35 mouse cellular contexts compared by ENCODE assay signal in the genomic region with DNA sequence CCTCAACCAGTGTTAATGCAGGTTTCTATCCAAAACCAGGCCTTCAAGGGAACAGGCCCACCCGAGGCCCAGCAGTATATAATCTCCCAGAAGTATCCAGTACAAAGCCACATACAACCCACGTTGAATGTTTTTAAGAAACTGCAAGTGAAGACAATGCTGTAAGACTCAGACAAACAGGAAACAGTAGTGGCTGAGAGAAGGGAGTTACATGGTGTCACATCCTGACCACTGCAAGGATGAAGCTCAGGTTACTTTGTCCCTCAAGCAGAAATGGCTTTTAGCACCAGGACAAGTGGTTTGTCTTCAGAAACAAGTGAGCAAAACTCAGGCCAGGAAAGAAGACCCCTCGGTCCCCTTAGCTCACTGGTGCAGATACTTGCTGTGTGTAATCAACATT. TPM values are rescaled to one million over a fixed set of nuclear protein-coding genes. Genes with fewer than 3 reads are reported as not detected.
DNase-seq lines count a peak whose midpoint lies in the region; ATAC-seq and TF ChIP-seq lines count a peak whose summit lies in the region.
"Had no signal": no experiment of that assay in that cellular context is flagged by ENCODE, and none has a peak within 500 bp of the region (broad histone marks: within the 10 kb centered on the region; RNA-seq: fewer than 3 reads in every experiment).

No protein-coding gene starts in this region.

- H3K27ac ChIP-seq in heart, embryonic 14.5 days (replicated peaks in 1 of 2; ENCODE audit: control insufficient read depth in 1 of 2, insufficient read depth in 1 of 2, low read depth in 2 of 2, low read length in 2 of 2), result peak overlapping the region in 1 of 2 experiments; percentile 37; a peak in 1 of 4 replicates
- peak overlapping the region; percentile 63 for H3K27ac ChIP-seq in spleen, adult 2 months (ENCODE audit: insufficient read depth, low read length)
- H3K27ac ChIP-seq: embryonic facial prominence, embryonic 10.5 days; embryonic facial prominence, embryonic 15.5 days; forebrain, embryonic 12.5 days; hindbrain, embryonic 15.5 days; intestine, embryonic 15.5 days; liver, embryonic 15.5 days; midbrain, embryonic 10.5 days; midbrain, embryonic 15.5 days; neural tube, embryonic 12.5 days; stomach, embryonic 15.5 days had no signal

- no peak for TF ChIP-seq CTCF in spleen, adult 2 months (IDR thresholded peaks at IDR 0.05; ENCODE audit: extremely low read depth, insufficient read depth, insufficient read length, insufficient replicate concordance)

- no peak for DNase-seq in heart, adult 18-20 months
- no peak for DNase-seq in spleen, adult 2 months (ENCODE audit: low read depth in 1 of 2, low spot score in 2 of 2)
- DNase-seq in spleen, postnatal 4 days (ENCODE audit: low spot score in 2 of 2), result no peak
- peak; percentile 66 for DNase-seq in T-cell, adult 2 months (ENCODE audit: low spot score)
- peak; percentile 32 to 37 for DNase-seq in natural killer cell, adult 2 months (ENCODE audit: low spot score in 2 of 2)
- DNase-seq in adrenal gland, postnatal 4 days (ENCODE audit: low spot score in 2 of 2), result no peak
- no peak for DNase-seq in embryo, embryonic 9.5 days (ENCODE audit: extremely low spot score)
- DNase-seq: adrenal gland, postnatal 14 days; cerebellum, adult 18-20 months; cerebellum, postnatal 14 days; forebrain, postnatal 0 days; gastrocnemius, postnatal 25 days; heart, adult 11 months; heart, postnatal 14 days; kidney, adult 2 months; kidney, postnatal 36 days; layer of hippocampus, postnatal 36 days; lung, embryonic 14.5 days; lung, postnatal 14 days; thymus, postnatal 25 days had no signal

- ATAC-seq in heart, embryonic 14.5 days (ENCODE audit: insufficient number of reproducible peaks, insufficient read depth, low FRiP score, low read depth), result no peak
- ATAC-seq: intestine, embryonic 15.5 days; midbrain, embryonic 15.5 days had no signal

- no peak overlapping the region for H3K4me2 ChIP-seq in heart, embryonic 14.5 days (ENCODE audit: low read length)
- H3K4me2 ChIP-seq: embryonic facial prominence, embryonic 15.5 days; forebrain, embryonic 12.5 days; heart, embryonic 11.5 days; hindbrain, embryonic 15.5 days; intestine, embryonic 15.5 days; liver, embryonic 15.5 days; lung, embryonic 14.5 days; midbrain, embryonic 15.5 days; neural tube, embryonic 12.5 days; stomach, embryonic 15.5 days had no signal

- H3K4me3 ChIP-seq in heart, embryonic 14.5 days (ENCODE audit: control insufficient read depth in 1 of 2, insufficient read depth in 1 of 2, low read depth in 1 of 2, low read length in 2 of 2), result no peak overlapping the region
- no peak overlapping the region for H3K4me3 ChIP-seq in spleen, adult 2 months (ENCODE audit: extremely low read depth, insufficient read depth, insufficient read length)
- H3K4me3 ChIP-seq: embryonic facial prominence, embryonic 10.5 days; embryonic facial prominence, embryonic 15.5 days; forebrain, embryonic 12.5 days; hindbrain, embryonic 15.5 days; intestine, embryonic 15.5 days; liver, embryonic 15.5 days; midbrain, embryonic 10.5 days; midbrain, embryonic 15.5 days; neural tube, embryonic 12.5 days; stomach, embryonic 15.5 days had no signal

- H3K9ac ChIP-seq in heart, embryonic 14.5 days (ENCODE audit: low read length), result peak overlapping the region; percentile 8; the same call in 1 of the 2 replicates
- H3K9ac ChIP-seq: embryonic facial prominence, embryonic 15.5 days; forebrain, embryonic 12.5 days; forebrain, postnatal 0 days; hindbrain, embryonic 15.5 days; intestine, embryonic 15.5 days; liver, embryonic 15.5 days; lung, embryonic 14.5 days; midbrain, embryonic 15.5 days; neural tube, embryonic 12.5 days; stomach, embryonic 15.5 days had no signal

- no peaks in the 10 kb centered on the region for H3K27me3 ChIP-seq in heart, embryonic 14.5 days (ENCODE audit: control insufficient read depth, insufficient read depth, low read length)
- H3K27me3 ChIP-seq in spleen, adult 2 months (ENCODE audit: control insufficient read depth, insufficient read depth, low read length), result no peaks in the 10 kb centered on the region
- H3K27me3 ChIP-seq: embryonic facial prominence, embryonic 15.5 days; forebrain, embryonic 12.5 days; hindbrain, embryonic 15.5 days; intestine, embryonic 15.5 days; liver, embryonic 15.5 days; midbrain, embryonic 15.5 days; neural tube, embryonic 12.5 days; stomach, embryonic 15.5 days had no signal

- 78% methylated on average over 3 of the region's 3 CpGs for WGBS in heart, embryonic 14.5 days
- 41% methylated on average over 3 of the region's 3 CpGs for WGBS in spleen, adult 2 months

- no peak for TF ChIP-seq POLR2A in spleen, adult 2 months (IDR thresholded peaks at IDR 0.05; ENCODE audit: low read depth, low read length)

- H3K9me3 ChIP-seq in heart, embryonic 14.5 days (ENCODE audit: control insufficient read depth, low read length), result no peaks in the 10 kb centered on the region
- H3K9me3 ChIP-seq: embryonic facial prominence, embryonic 10.5 days; embryonic facial prominence, embryonic 15.5 days; forebrain, embryonic 12.5 days; G1E; hindbrain, embryonic 15.5 days; intestine, embryonic 15.5 days; liver, embryonic 15.5 days; midbrain, embryonic 10.5 days; midbrain, embryonic 15.5 days; neural tube, embryonic 12.5 days; stomach, embryonic 15.5 days had no signal

- peaks cover 0 to 7% of the 10 kb centered on the region in 2 experiments; a peak in 2 of 4 replicates for H3K4me1 ChIP-seq in heart, embryonic 14.5 days (ENCODE audit: control insufficient read depth in 2 of 2, insufficient read depth in 2 of 2, low read length in 2 of 2)
- no peaks in the 10 kb centered on the region; the same call in 1 of the 2 replicates for H3K4me1 ChIP-seq in spleen, adult 2 months (ENCODE audit: control insufficient read depth, insufficient read depth, insufficient read length)
- H3K4me1 ChIP-seq: embryonic facial prominence, embryonic 10.5 days; embryonic facial prominence, embryonic 15.5 days; forebrain, embryonic 12.5 days; hindbrain, embryonic 15.5 days; intestine, embryonic 15.5 days; liver, embryonic 15.5 days; midbrain, embryonic 15.5 days; neural tube, embryonic 12.5 days; stomach, embryonic 15.5 days had no signal

- peaks cover 100% of the 10 kb centered on the region for H3K36me3 ChIP-seq in heart, embryonic 14.5 days (ENCODE audit: control insufficient read depth, insufficient read depth, low read length)
- H3K36me3 ChIP-seq in spleen, adult 2 months (ENCODE audit: control insufficient read depth, insufficient read depth, low read length), result peaks cover 85% of the 10 kb centered on the region

RNA-seq across cellular contexts. Expression of gene Apol8, which starts 32.4 kb away (rescaled TPM):
- not detected in 2 replicates for polyA plus RNA-seq in heart, embryonic 14.5 days (2014; fragmentation: Nextera tagmentation; extraction: Ambion mirVana)
- total RNA-seq in heart, adult 18-20 months (2021), result not detected
- polyA plus RNA-seq in spleen, adult 2 months (2012; rRNA removed), result 4.3 and 5.9 TPM in 2 replicates
- total RNA-seq in adrenal gland, postnatal 4 days (2021), result 1 to 10 TPM; 1.7 to 4.8 TPM
- total RNA-seq: heart, postnatal 14 days had no signal
- polyA plus RNA-seq: G1E; limb, embryonic 11.5 days; liver, adult 2 months; lung, embryonic 14.5 days had no signal

RNA-seq across cellular contexts. Expression of gene Myh9, which starts 52.8 kb away (rescaled TPM):
- 31.0 and 32.8 TPM in 2 replicates for polyA plus RNA-seq in heart, embryonic 14.5 days (2014; fragmentation: Nextera tagmentation; extraction: Ambion mirVana)
- total RNA-seq in heart, adult 18-20 months (2021), result 100 to 1,000 TPM; 117 to 119 TPM
- polyA plus RNA-seq in spleen, adult 2 months (2012; rRNA removed), result 138 and 142 TPM in 2 replicates
- total RNA-seq in adrenal gland, postnatal 4 days (2021), result 100 to 1,000 TPM; 251 to 311 TPM

Comparison
In these comparisons a context has a peak if more than half of its experiments do, and no peak if none do; other contexts are left out.
1. DNase-seq: peak in T-cell, adult 2 months (single experiment) and natural killer cell, adult 2 months (2 of 2); none in heart, adult 18-20 months (0 of 2), spleen, adult 2 months (0 of 2), spleen, postnatal 4 days (0 of 2), adrenal gland, postnatal 4 days (0 of 2) and embryo, embryonic 9.5 days (single experiment).